Mouse (Mus musculus): ENCODE results near the gene Ezh2.

The Ezh2 gene

GRCm38 (mm10) chr6:47552280-47552679, 42.9 kb downstream of the Ezh2 start:
- no peak for DNase-seq (ENCODE audit: low read depth in 1 of 2, low spot score in 2 of 2)

GRCm38 (mm10) chr6:47535333-47535732, 59.8 kb downstream of the Ezh2 start:
- DNase-seq (ENCODE audit: low read depth in 1 of 2, low spot score in 2 of 2): no peak

- no peak for DNase-seq (ENCODE audit: low read depth in 1 of 2, low spot score in 2 of 2)
Measured at GRCm38 (mm10) chr6:47532547-47532946, 62.6 kb downstream of the Ezh2 start.

DNA sequence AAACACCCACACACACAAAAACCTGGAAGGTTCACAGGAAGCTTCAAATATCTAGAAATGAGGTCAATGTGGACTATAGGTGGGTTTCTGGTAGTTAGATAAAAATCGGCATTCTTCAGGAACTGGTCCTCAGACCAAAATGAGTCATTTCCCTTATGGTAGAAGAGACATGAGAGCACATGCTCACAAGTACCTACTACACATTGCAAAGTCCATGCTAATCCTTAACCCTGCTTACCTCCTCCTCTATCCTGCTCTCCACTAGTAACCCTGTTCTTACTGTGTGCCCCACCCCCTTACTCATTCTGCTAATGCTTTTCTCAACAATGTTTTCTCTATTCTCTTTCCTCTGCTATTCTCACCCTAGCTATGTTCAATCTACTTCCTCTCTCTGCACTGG, 67.5 kb downstream of the Ezh2 start:
- no peak for DNase-seq (ENCODE audit: low read depth in 1 of 2, low spot score in 2 of 2)

- no peak for DNase-seq (ENCODE audit: low read depth in 1 of 2, low spot score in 2 of 2)
Measured at GRCm38 (mm10) chr6:47527129-47527528, 68.0 kb downstream of the Ezh2 start.

DNA sequence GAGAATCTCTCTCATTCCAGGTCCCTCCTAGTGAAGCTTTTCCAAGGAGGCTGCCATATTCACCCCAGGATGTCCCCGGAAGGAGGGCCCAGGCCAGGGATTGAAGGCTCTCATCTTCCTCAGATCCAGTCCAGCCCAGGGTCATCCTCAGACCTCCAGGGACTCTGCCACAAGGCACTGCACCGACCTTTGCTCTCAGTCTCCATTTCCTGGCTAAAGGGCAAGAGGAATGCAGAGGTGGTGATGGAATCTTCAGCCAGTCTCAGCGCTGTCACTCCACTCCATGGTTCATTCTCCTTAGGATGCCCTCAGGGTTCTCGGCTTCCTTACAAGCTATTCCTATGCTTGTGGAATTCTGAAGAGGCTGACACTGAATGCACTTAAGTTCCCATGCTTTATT, 68.7 kb downstream of the Ezh2 start:
- DNase-seq (ENCODE audit: low read depth in 1 of 2, low spot score in 2 of 2): no peak

DNA sequence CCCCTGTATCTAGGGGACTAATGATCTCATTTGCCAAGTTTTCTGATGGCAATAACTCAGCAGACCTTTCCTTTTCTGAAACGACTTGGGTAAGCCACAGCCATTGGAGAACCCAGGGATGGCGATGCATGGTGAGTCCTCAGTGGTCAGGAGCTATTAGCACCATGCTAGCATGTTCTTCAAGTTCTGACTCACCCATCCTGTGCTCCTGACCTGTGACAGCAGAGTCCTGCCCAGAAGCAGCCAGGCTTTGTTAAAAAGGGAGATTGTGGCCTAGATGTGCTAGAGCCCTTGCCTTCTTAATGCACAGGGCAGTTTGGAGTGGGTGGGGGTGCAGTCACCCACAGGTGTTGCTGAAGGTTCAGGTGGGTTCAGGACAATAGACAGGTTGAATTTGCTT, 70.1 kb downstream of the Ezh2 start:
- no peak for DNase-seq (ENCODE audit: low read depth in 1 of 2, low spot score in 2 of 2)

DNA sequence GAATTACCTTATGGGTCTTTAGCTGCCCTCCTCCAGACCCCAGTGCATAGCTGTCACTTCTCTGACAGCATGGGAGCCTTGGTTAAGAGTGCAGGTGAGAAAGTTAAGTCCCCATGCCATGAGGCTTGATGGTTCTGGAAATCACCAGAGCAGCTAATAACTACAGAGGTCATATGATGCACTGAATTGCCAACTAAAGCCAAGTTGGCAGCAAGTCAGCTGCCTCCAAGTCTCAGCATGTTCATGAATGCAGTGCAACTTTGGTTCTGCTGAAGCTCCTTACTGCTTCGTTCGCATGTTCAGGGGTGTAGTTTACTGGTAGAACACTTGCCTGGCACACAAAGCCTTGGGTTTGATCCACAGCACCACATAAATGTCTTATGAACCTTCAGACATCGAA, 72.7 kb downstream of the Ezh2 start:
- no peak for DNase-seq (ENCODE audit: low read depth in 1 of 2, low spot score in 2 of 2)

DNA sequence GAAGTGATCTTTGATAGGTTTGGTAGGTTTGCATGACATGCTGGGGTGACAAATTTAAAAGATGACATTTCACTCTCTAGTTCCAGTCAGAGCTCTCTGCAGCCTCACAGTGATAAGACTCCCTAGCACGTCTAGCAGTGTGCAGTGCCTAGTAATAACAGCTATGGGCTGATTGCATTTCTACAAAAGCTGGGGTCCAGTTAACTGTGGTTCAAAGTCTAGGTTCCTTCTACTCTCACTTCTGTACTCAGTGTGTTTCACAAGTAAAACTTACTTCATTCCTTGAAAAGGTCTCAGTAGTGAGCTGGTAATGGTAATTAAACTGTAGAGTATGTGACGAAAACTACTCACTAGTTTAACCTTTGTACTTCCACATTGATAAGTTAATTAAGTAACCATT, 75.1 kb downstream of the Ezh2 start:
- DNase-seq (ENCODE audit: low read depth in 1 of 2, low spot score in 2 of 2): no peak

DNA sequence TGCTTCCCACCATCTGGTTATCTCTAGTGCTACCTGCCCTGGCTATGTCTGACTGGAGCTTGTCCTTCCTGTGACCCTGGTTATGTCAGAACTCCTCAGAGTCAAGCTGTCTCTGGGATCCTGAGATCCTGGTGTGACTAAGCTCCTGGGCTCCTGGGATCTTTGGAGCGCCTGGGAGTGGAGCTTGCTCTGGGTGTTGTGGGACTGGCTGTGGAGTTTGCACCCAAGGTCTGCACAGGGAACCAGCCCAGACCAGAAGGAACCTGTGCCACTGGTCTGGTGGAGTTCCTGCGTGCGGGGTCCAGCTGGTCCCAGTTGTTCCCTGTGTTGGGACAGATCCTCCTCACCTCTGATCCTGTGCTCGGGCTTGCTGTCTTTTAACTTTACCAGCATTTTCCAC, 100.6 kb downstream of the Ezh2 start:
- DNase-seq (ENCODE audit: low read depth in 1 of 2, low spot score in 2 of 2): no peak

DNA sequence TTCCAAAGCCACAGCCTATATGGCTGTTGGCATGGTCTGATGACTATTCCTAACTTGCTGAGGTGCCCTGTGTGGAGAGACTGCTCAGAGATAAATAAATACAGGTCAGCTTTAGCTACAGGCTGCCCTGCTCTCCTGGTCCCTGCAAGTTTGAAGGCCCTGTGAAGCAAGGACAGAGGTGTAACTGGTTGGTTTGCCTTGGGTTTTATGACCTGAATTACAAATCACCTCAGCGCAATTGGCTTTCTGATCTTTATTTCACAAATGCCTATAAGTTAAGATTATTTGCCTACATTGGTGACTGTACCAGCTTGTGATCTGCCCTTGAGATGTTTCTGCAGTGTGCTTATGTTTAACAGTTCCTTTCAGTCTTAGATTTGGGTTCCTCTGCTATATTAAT, 113.1 kb downstream of the Ezh2 start:
- no peak for DNase-seq (ENCODE audit: low read depth in 1 of 2, low spot score in 2 of 2)
